Mouse (Mus musculus) ovary, postnatal 14 days (tissue): ENCODE measurements around the gene Nars2.
"Not testable (repeated sequence)": the region's sequence is repeated elsewhere in the genome, so short reads cannot be mapped to it uniquely, and the experiment has no call there.

Experiments
- DNase-seq: peaks from one replicate; pipeline ENCODE4 v3.0.0; 2022; ENCODE audit warnings: low spot score

The Nars2 gene

DNA sequence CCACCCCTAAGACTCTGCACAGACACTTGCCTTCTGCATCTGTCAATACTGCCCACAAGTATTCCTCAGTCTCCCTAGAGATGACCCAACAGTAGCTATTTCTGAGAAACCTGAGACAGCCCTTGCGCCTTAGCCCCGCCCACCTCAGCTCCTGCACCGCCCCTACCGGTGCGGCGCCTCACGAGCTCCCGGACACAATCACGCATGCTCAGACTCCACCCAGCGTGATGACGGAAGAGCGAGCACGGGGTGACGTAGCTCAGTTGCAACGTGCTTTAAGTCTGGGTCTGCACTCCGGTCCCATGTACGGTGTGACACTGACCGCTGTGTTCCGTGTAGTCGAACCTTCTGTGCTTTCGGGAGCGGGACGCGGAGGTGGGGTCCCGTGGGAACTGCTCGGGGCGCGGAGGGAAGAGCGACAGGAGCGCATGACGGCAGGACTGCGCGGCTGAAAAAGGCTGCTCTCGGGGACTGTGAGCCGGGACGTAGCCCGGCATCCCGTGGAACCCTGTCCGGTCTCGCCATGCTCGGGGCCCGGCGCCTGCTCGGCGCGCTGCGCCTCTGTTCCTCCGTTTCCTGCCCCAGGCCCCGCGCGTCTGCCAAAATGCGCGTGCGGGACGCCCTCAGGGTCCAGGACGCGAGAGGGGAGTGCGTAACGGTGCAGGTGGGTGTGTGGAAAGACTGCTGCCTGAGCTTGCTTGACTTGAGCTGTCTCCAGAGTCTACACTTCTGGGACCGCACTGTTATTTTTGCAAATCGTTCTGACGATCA lies at the start of gene Nars2:
TSS of gene Nars2 (plus strand) at position 225 of the 771 bp plus-strand sequence.
- peak; percentile 73 for DNase-seq

DNA sequence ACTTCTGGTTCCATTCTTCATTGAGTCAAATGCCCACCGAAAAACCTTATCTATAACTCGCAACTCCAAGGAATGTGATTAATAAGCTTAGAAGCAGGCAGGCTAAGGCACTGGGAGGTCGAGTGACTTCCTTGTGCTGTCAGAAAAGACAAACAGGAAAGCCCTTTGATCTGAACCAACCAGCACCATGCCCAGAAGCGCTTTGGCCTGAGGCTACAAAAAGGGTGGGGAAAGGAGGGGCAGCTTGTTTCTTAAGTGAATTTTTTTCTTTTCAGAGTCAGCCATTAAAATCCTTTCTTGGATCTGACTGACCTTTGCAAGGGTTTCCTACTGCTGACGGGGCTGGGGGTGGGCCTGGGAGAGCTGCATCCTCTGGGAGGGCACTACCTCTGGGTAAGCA lies 49.1 kb upstream of the Nars2 start:
- no peak for DNase-seq

GRCm38 (mm10) chr7:96903088-96903985 lies 48.0 kb upstream of the Nars2 start:
- DNase-seq: no peak

- no peak for DNase-seq
Measured at GRCm38 (mm10) chr7:96904442-96904841, 46.9 kb upstream of the Nars2 start.

DNA sequence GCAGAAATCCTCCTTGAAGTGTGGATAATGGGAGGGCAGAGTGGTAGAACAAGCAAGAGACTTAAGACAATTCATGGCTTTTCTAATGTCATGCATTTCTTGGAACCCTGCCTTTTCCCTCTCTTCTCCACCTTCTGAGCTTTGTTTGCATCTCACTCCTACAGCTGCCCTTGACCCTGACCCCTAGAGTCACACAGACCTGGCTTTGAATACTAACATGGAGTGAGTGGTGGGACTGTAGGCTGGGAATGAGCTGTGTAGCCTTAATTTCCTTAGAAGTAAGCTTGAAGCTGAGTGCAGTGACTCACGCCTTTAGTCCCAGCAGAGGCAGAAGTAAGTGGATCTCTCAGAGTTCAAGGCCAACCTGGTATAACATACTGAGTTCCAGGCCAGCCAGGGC lies 46.4 kb upstream of the Nars2 start:
- no peak for DNase-seq

DNA sequence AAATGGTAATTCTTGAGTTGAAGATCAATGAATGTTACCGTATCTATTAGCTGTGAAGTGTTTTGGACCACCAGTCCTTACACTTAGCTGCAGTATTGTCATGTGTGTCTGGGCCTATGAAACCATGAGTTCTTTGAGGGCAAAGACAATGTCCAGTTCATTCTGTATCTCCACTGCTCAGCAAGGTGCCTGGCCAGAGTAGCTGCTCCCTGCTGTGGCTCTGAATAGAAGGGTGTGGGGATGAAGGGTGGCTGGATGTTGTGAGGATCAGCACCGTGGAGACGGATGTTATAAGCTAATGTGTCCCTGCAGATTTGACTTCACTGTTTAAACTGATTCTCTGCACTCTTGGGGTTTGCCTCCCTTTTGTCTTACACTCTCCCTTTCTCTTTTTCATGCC lies 45.9 kb upstream of the Nars2 start:
- DNase-seq: no peak

DNA sequence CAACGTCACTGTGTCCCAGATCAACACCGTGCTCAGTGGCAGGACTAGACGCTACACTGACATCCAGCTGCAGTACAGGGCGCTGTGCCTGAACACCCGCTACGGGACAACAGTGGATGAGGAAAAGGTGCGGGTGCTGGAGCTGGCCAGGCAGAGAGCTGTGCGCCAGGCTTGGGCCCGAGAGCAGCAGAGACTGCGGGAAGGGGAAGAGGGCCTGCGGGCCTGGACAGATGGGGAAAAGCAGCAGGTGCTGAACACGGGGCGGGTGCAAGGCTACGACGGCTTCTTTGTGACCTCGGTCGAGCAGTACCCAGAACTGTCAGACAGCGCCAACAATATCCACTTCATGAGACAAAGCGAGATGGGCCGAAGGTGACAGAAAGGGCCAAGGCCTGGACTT lies 45.1 kb upstream of the Nars2 start:
- no peak for DNase-seq

DNA sequence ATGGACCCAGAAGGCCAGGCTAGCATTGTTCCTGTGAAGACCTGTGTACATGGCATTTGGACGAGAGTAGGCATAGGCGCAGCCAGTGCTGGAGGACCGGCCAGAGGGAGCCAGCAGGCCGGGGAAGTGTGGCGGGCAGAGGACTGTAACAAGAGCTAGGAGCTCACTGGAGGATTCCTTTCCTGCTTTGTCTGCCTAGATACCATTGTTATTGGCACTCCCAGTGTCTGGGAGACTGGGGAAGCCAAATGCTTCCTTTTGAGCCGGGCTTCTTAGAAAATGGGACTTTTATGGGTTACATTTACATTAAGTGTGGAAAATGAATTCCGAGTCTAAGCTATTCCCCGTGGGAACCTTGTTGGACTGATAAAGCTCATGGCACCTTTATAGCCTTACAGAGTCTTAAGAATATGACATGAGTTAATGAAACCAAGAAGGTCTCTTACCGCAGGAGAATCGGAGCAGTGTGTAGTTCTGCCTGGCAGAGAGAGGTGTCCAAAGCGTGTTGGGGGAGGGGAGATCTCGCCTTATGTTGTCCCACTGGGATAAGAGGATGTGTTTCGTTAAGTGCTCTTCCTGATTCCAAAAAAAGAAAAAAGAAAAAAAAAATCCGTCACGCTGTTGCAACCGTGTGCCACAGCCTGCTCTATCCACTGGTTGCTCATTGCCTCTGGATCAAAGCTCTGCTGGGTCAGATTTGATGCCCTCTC lies 43.2 kb upstream of the Nars2 start:
- no peak for DNase-seq

DNA sequence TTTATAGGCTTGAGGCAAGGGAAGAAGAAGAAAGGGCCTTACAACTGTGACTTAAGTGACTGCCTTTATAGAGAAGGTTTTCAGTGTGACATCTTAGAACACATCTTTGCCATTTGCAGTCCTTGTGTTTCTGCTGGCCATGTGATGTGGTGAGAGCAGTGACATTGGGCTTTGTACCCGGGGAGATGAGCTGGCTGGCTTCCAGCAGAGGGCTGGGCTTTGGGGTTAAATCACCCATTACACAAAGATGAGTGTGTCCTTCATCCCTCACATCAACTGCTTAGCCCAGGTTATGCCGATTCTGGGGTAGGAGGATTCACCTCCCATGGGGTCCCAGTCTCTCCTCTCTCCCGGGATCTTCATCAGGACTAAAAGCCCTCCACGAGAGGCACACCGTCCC lies 41.4 kb upstream of the Nars2 start:
- no peak for DNase-seq

DNA sequence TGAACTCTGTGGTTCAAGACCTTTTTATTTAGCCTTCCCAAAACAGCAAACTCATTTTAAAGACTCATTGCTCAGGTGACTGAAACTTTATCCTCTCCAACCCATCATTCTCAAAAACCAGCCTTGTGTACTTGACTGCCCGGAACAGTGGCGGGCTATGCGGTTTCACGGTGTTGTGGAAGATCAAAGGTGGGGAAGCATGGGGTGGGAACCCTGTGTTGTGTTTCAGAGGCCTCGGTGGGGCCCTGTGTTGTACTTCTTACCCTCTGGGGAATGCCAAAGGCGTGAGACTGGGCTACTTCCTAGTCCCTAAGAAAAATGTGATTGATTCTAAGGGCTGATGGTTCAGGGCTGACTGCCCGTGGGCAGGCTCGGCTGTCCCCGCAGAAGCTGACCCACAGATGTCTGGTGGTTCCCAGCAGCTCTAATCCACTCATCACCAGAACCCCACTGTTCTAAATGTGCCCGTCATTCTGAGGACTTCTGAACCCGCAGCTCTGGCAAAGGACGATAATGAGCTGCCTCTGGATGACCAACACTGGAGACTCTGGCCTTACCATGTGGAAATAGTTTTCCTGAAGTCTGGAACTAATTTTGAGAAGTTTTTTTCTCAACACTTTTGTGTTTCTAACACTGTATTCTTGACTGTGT lies 40.9 kb upstream of the Nars2 start:
- no peak for DNase-seq

DNA sequence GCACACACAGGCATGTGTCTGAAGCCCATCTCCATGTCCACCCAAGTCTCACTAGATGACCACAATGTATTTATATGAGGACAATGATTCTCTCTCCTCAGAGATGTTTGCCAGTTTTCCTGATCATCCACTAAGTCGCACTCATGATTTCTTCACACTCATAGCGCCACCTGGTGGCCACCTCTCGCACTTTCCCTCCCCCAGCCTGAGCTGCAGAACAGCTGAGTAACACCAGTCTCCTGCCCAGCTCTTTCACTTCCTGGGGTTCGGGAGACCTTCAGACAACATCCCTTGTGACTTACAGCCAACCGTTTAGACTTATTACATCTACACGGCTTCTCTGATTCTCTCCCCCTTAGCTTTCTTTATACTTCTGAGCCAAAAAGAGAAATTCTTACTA lies 37.3 kb upstream of the Nars2 start:
- peak; percentile 85 for DNase-seq

DNA sequence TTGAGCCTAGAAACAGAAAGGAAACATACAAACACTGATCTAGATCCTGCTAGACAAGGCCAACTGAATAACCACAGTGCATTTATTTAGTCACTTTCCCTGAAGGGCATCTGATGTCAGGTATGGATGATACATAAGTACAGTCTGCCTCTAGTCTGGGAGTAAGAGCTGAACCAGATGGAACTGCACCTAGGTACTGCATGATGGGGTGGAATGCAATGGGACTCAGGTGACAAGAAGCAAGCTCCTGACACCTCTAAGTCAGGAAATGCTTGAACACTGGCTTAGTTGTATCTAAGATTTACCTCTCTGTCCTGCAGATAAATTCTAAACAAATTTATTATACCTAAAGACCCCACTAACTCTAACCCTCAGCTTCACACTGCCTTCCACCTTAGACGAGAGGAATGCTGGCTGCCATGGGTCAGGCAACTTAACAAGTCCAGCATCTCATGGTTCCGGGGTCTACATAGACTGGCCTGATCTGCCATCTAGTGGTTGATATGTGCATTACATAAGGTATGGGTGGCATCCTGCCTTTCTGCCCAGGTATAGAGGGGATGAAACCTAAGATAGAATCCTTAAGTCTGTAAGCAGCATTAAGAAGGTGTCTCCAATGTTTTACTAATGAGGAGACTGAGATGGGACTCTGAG lies 35.7 kb upstream of the Nars2 start:
- peak; percentile 56 for DNase-seq

DNA sequence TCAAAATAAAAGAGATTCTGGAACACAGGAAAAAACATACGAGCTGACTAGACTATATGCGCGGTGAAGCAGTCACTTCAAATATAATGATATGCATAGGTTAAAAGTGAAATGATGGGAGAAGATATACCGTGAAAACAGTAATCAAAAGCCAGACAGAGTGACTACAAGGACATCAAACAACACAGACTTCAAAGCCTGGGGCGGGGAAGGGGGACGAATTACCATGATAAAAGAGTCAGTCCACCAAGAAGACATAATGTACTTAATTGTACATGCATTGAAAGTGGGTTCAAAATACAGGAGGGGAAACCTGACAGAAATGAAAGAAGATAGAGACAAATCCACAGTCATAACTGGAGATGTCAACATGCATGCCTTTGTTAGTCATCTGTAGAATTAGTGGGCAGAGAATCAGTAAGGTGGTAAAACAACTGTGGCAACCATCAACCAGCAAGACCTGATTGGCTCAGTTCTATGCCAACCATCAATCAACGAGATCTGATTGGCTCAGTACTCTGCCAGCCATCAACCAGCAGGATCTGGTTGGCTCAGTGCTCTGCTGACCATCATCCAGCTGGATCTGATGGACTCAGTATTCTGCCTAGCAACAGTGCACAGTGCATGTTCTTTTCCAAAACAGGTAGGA lies 30.7 kb upstream of the Nars2 start:
- DNase-seq: no peak

DNA sequence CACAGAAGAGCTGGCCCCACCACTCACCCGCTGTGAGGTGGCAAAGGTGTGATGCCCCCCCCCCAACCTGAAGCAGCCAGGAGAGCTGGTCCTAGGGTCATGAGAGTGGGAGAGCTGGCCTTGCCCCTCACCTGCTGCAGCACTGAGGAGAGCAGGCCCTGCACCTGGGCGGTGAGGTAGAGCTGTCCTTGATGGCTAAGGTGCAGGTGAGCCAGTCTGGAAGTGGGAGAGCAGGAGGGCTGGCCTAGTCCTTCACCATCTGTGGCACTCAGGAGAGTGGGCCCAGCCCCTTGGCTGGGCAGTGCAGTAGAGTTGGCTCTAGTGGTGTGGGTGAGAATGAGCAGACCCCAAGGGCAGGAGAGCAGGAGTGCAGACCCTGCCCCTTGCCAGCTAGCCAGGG lies 28.4 kb upstream of the Nars2 start:
- DNase-seq: no peak

DNA sequence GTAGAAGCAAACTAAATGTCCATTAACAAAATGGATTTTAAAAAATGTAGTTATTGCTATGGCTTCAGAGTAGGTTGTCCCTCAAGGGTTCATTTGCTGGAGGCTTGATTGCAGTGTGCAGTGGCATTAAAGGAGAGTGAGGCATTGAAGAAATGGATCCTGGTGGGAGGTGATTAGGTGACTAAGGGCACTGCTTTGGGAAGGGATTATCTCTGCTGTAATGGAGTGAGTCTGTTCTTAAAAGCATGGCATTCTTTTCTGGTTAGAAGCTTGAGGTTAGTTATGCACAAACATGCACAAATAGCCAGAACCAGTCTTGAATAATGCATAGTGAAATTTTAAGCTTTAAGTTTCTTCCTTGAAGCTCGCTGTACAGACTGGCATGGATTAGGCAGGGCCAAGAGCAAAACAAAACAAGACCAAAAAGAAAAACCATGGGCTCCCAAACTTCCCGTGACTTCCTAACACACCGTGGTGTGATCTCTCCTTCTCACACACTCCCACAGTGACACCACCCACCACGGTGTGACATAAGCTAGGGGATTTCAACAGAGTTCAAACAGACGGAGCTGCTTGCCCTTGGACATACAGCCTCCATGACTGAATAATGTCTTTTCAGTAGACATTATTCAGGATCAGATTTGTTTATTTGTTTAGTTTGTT lies 7.5 kb upstream of the Nars2 start:
- no peak for DNase-seq

GRCm38 (mm10) chr7:96946501-96946900 lies 4.8 kb upstream of the Nars2 start:
- not testable (repeated sequence) for DNase-seq

DNA sequence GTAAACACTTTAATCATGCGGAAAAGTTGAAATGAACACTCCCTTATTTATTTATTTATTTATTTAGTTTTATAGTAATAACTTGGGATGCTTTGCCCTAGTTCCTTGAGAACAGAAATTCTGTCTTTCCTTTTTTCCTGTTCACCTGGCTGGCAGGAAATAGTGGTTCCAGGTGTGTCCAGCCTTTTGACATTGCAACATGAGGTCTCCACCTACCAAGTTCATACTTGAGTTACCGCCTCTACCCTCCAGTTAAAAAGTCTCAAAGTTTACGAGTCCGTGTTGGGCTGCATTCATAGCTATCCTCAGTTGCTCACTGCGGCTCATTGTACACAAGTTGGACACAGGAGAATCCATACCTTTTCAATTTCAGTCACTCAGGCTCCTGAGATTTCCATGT lies 789 bp downstream of the Nars2 start:
- DNase-seq: no peak

DNA sequence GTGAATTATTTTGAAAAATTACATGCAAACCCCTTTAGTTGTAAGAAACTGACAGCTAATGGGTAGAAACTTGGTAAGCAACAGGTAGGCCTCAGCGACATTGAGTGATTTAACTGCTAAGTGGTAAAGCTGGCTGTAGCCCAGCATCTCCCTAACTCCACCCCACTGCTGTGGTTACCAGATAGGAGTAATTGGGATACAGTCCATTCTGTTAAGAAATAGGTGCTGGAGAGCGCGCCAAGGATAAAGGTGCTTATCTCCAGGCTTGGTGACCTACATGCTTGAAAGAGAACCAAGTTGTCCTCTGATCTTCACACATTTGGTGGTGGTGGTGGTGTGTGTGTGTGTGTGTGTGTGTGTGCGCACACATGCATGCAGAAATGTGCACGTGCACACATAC lies 7.9 kb downstream of the Nars2 start:
- no peak for DNase-seq

DNA sequence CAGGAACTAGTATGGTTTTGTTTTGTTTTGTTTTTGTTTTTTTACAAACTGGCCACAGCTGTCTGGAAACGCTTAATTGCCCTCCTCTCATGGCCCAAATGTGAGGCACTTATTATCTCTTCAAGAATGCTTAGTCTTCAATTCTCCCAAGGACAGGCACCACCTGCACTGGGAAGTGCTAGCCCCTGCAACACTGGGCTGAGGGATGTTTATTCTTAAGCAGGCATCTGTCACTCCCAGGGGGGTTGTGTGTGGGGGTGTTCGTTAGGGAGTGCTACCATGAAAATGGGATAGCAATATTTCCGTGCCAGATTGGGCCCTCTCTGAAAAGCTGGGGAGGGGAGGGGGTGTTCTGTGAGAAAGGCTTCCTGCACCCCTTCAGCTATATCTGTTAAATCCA lies 15.9 kb downstream of the Nars2 start:
- no peak for DNase-seq

- no peak for DNase-seq
Measured at GRCm38 (mm10) chr7:96970359-96970758, 19.1 kb downstream of the Nars2 start.
